Mouse (Mus musculus) thymus, postnatal 14 days (tissue): ENCODE data around the gene Ccdc149.

Experiments used
- DNase-seq: peaks from one replicate; pipeline ENCODE4 v3.0.0; 2021

Gene Ccdc149

DNA sequence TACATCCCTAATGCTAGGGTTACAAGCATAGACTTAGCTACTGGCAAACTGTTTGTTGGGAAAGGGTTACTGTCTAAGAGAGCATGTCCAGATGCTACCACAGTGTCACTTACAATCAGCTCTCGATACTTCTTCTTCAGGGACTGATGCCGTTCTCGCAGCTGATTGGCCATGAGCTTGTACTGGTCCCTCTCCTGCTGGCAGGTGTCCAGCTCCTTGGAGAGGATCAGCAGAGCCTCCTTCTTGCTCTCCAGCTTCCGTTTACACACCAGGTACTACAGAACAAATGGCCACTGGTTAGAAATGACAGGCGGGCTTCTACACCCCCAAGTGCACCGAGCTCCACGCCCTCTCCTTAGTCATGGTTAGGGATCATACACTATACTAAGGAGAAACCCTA, 32.4 kb downstream of the Ccdc149 start:
- DNase-seq = no peak

DNA sequence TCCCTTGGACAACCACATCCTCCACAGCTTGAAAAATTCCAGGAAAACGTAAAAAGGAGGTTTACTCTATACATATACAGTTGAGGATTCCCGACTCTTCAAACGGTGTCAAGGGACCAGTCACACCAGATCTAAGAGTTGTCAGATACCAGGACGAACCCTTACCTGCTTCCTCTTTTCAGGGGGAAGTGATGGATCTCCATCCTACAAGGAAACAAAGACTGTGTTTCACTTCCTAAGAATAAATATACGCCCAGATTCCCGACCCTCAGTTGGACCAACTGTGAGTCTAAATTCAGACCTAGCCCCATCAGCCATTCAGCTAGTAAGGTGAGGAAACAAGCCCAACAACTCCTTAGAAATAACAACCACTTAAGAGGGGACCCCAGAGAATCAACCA, 35.8 kb downstream of the Ccdc149 start:
- no peak for DNase-seq

DNA sequence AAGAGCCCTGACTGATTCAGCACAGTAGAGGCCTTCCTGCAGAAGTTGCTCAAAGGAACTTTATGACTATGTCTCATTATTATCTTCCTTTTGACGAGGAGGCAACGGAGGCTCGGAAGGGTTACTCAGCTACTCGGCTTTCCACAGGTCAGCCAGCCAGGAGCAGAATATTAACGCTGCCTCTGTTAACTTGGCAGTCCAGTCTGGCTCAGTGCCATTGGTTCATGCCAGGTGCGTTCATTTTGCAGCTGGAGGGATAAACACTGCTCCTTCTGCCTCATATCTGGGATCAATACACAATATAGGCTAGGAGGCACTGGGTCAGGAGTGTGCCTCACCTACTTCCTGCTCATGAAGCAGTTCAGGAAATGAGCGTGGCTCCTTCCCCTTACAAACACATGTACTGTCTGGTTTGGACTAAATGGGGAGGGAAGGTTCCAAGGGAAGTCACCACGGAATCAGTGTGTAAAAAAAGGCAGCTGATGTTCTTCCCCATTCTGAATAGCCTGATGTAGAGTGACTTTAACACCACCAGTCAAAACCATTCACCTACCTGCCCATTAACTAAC, 40.0 kb downstream of the Ccdc149 start:
- DNase-seq = no peak

DNA sequence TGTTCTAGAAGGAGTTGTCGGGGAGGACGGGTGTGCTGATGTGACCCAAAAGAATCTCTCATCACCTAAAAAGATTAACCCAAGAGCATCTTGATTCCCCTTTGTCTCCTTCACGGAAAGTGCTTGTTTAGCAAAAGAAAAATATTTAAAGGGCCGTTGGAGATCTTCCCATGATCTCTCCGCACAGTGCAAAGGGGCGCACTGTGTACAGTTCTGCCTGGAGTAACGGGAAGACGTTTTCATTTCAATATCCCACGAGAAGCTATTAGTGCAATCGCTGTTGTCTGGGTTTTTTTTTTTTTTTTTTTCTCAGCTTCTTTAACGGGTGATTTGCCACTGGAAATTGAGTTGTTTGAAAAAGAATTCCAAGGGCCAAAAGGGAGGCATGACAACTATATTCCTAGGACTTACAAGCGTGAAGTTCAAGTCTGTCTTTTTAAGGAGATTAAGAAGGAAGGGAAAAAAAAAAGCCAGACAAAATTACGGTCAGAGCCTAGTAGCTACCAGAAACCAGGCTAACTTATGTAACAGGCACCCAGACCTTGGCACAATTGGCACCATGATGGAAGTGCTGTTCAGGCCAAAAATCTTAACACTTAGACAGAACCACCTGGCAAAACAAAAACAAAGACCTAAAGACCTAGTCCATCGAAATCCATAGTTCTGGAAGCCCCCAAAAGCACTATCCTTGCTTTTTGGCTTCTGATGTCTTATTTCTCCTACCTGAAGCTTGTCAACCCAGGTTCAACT, 41.4 kb downstream of the Ccdc149 start:
- no peak for DNase-seq

DNA sequence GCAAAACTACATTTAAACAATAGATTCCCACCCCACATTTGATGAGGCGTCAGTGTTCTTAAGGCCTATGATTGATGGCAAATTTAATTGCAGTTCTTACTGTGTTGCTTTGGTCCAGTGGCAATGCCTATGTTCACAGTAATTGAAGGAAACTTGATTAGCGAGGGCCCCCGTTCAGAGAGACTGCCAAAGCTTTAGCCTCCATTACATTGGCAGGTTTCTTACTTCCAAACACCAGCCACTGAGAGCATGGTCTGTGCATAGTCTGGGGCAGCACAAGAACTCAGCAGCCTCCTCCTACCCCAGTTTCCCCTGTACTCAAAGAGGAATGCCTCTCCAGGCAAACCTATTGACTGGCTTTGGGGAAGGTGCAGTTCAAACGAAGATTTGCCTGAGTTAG, 42.7 kb downstream of the Ccdc149 start:
- DNase-seq = no peak

DNA sequence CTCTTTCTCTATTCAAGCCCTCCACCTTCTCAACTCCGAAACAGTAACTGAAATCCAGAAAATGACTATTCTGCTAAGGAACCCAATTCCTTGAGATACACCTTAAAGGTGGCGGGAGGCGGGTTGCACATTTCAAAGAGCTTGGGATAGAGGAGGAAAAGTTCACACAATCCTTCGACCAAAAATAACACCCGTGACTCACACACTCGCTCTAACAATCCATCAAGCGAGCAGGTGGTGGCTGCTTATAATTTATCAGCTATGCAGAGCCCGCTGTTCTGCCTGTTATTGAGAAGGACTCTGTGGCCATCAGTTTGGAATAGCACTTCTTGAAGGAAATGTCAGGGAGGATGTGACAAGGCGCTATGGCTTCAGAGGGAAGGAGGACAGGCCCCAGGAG, 45.5 kb downstream of the Ccdc149 start:
- no peak for DNase-seq

DNA sequence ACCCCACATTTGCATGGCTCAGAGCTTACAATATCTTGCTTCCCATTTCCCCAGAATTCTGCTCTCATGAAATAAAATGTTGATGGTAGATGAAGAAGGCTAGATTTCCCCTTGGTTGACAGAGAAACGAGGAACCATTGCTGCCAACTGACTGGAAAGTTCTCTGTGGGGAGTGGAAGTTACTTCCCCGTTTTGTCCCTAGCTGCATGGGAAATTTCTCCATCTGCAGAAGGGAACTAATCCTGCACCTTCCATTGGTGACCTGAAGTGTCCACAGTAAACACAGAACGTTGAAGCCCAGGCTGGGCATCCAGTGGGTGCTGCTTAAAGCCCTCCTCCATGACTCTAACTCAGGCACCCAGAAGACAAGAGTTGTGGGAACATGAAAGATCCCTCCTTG, 47.4 kb downstream of the Ccdc149 start:
- no peak for DNase-seq

DNA sequence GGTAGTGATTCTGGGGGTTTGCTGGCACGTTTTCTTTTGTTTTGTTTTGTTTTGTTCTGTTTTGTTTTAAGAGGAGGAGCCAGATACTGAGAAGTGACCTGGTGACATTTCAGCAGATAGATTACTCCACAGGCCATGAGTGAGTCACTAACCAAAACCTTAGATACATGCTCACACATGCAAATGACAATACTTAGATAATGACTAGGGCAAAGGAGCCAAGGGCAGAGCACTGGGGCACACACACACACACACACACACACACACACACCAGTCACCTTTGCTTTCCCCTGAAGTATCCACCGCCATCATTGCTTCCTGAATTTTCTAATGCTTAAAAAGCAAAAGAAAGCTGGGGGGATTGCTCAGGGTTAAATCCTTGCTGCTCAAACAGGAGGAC, 54.8 kb downstream of the Ccdc149 start:
- no peak for DNase-seq

DNA sequence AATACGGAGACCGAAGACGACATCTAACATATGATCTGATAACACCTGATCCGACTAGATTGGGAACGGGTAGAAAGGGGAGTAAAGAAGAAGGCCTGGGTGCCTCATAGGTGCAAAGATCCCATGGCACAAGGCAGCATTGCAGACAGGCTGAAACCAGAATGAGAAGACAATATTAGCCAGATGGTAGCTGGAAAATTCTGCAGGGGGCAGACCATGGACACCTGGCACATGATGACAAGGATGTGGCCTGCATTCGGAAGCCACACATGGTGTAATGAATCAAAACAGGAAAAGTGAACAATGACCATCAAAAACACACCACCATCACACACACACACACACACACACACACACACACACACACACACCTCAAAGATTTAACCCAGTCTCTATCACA, 55.4 kb downstream of the Ccdc149 start:
- no peak for DNase-seq

DNA sequence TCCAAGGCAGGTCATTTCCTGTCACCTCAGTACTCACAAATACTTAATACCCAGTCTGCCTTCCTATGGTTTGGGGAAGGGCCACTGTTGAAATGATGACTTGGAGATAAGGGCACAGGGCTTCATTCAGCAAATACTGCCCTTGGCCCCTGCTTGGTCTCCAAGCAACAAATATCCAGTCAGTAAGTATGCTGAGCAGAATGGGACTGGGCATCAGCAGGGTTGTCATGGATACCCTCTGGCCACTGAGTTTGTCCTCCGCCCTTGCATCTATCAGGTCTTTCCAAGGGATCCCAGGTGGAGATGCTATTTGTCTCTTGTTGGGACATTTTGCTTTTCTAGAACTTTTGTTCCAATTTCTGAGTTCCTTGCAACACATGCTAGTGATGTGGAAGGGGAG, 56.1 kb downstream of the Ccdc149 start:
- no peak for DNase-seq

DNA sequence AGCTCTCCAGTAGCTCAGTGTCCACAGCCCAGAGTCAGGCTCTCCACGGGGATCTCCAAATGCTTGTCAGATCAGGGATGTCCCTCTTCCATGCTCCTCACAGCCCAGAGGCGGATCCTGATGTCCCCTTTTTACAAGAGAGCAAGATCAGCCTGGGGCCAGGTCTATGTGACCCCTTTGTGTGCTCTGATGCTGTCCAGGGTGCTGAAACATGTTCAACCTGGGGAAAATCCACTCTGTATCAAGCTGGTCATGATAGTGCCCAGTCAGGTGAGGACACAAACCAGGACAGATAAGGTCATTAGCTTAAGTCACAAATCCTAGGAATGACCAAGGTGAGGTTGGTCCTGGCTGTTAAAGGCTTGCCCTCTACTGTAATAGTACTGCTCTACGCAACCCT, 59.8 kb downstream of the Ccdc149 start:
- no peak for DNase-seq

DNA sequence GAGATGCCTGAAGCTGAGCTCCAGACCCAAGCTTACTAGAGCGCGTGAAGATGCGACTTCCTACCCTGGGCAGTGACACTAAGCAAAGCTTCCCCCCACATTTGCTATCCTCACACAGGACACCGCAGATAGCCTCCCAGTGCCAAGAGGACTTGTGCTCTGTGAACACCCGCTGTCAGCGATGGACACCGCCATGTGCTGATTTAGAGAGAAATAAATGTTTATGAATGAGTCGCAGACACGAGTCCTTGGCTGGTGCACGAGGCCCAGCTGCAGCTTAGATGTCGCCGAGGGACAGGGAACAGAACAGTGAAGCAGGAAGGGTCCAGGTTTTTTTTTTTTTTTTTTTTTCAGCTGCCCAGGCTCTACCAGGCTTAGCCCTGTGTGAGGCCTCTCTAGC, 61.1 kb downstream of the Ccdc149 start:
- no peak for DNase-seq

DNA sequence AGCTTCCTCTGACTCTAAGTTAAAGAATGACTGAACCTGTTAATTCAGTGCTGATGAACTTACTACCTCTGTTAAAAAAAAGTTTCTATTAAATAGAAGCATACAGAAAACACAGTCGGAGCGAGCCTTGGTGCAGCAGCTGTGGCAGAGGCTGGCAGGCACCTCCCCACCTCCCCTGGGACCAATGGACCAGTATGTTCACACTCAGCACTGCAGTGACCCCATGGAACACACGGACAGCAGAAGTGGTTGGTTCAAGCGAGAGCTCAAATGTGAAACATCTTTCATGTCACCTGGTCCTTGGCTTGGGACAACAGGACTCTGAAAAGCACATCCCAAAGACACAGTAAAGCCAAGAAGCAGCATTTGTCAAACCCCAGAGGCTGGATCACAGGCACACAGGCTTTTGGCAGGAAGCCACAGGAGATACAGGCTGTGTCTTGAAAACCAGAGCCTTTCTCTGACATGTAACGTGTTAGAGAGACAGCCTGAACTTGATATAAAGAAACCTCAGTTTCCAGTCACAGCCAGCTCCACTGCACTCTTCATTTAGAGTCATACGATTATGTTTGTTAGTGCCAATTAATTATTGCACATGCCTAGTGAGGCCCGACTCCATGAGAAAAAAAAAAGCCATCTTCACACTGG, 62.5 kb downstream of the Ccdc149 start:
- DNase-seq = no peak

DNA sequence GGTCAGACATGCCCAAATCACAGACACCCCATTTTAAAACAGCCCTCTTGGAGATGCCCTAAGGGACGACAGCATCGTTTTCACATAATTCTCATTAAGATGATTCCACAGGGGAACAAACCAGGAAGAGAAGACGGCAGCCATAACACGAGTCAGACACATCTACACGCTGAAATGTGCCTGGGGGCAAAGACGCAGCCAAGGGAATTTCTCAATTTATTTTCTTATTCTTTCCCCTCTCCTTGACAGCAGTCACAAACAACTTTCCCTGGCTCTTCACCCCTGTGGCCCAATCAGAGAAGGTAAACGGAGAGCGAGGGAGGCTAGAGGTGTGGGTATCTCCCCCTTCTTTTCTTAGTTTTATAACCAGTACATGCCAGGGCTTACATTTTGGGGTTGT, 66.9 kb downstream of the Ccdc149 start:
- no peak for DNase-seq

DNA sequence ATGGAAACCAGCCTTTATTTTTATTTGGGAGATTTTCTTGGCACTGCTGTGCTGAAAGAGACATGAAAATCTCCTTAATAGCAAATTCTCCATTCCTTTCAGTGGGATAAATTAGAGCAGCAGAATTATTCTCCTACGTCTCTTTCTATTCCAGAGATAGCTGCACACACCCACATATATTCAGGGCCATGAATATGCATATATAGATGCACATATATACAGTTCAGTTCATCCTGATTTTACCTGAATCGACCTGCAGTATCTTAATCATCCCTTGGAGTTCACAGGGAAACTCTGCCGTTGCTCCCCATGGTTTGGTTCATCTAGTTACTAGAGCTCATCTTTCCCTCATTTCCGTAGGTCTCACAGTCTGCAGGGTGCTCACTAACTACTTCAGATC, 77.6 kb downstream of the Ccdc149 start:
- no peak for DNase-seq

DNA sequence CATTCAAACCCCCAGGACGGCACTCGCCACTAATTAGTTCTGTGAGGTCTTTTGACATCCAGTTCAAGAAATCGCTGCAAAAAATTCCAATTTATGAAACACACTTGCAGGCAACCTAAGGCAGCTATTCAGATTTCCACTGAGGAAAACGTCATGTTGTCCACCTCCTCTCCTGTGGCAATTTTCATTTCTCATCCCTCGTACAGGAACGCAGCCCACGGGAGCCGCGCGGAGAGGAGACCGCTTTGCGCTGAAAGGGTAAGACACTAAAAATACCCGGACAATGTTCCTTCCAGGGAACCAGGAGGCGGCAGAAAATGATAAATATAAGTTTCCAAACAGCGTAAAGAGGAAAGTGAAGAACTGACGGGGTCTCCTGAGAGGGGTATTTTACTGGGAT, 79.8 kb downstream of the Ccdc149 start:
- no peak for DNase-seq

DNA sequence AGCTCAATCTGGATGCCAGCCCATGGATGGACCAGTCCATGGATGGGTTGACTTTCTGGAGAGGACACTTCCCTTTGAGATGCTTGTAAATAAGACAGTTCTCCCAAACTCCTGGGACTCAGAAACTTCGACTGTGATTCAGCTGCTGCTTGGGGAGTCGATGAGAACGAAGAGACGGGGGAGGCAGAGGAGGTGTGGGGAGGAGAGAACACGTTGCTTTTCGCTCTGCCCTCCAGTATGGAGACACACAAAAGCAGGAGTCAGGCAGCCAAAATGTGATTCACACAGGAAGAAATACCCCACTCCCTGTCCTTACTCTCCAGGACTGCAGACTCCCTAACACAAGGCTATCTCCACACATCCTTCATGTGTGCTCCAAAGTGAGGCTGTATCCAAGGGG, 80.9 kb downstream of the Ccdc149 start:
- no peak for DNase-seq

DNA sequence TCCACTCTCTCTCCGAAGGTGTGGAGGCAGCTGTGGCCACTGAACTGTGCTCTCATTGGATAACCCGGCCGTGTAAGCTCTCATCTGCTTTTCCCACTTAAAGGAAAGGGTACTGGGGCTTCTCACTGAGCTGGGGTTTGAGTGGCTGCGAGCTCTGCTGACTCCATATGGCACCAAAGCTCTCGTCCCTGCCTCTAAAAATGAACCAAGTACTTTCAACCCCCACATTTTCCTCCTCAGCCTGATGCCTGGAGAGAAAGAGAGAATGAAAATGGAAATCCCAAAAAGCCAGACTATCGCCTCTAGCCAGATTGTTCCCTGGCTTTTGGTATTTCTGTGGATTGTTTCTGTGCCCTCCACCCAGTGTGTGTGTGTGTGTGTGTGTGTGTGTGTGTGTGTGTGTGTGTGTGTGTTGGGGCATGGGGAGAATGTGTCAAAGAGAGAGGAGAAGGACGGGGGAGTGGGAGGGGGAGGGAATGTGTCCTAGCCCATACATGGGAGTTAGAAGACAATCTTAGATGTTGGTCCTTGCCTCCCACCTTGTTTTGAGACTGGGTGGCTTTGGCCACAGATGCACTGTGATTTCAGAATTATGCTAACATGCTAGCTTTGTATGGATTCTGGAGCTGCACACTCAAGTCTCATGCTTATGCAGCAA, 83.1 kb downstream of the Ccdc149 start:
- no peak for DNase-seq

DNA sequence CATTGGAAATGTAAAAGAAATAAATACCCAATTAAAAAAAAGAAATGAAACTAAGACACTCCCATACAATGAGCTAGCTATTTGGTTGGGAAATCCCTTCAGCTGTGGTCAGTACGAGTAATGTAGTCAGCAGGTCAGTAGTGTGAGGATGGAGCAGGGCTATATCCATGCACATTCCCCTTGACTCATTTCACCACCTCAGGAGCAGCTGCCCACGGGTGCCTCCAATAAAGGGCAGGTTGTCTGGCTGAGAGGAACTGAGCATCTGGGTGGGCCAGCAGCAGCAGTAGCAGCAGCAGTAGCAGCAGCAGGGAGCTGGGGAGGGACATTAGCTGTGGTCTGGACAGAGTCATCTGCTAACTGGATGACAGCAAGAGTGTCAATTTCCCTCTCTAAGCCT, 85.3 kb downstream of the Ccdc149 start:
- DNase-seq = no peak

DNA sequence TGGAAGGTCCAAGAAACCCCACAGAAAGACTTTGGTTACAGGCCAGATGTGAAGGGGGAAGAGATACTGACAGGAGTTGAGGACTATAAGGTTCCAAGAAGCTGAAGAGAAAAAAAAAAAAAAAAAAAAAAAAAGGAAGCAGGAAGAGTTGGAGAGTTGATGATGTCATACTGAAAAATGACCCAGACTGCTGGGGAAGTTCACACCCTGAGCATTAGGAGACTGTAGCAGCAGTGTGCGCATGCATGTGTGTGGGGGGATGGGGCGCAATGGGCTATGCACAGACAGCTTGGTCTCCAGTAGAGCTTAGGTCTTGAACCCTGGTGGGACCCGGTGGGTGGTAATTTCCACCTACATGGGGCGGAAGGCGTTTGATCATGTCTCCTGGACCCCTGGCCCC, 87.6 kb downstream of the Ccdc149 start:
- no peak for DNase-seq

DNA sequence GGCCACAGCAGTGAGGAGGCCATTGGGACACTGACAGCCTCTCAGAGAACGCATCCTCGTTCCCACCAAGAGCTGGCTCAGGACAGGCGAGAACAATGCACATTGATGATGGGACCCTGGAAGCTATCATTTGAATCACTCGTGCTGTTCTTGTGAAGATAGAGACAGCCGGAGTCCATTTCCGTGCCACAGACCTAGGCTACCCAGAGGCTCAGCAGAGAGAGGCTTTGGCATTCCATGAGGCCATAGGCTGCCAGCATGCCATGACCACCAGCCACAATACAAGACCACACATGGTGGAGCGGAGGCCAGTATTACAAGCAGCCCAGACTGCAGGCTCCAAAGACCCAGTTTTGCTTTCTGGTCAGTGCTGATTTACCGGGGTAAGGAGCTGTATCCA, 88.5 kb downstream of the Ccdc149 start:
- DNase-seq = no peak

DNA sequence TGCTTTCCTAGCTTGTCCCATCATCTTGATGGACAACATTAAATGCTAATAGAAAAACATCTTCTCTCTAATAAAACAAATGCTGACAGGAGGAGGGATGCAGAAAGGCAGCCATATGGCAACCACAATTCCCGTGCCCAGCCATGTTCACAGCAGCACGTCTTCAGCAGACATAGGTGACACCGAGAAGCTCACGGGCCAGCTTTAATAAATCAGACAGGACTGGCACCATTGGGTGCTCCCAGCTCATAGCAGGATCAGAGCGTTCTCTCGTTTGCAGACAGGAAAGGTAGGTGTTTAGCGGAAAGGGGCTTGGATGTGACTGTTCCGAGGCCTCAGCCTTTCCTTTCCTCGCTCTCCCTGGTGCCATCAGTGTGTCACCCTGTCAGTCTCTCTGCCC, 95.5 kb downstream of the Ccdc149 start:
- DNase-seq = no peak

DNA sequence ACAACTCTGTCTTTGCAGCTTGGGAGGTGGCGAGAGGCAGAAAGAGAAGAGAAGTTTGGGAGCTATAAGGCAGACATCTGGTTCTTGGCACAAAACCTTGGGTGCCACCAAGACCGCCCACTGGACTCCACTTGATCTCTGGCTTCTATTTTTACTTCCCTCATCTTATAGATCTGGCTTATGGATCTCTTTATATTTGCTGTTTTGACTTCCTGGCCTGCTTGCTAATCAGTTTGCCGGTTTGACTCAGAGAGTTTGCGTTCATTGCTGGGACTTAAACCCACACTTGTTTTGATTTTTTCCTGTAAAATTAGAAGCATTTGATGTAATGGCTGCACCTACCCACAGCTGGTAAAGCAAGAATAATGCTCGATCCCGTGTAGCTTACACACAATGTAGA, 100.4 kb downstream of the Ccdc149 start:
- no peak for DNase-seq
